Mouse (Mus musculus) olfactory bulb, adult 2 months (tissue): ENCODE results near the gene Ulk4. TPM values are rescaled to one million over a fixed set of nuclear protein-coding genes. Genes with fewer than 3 reads are reported as not detected.
"Not testable (repeated sequence)": the region's sequence is repeated elsewhere in the genome, so short reads cannot be mapped to it uniquely, and the experiment has no call there.

Experiments used
- H3K27ac ChIP-seq: fragments of 200-500 bp; 2 replicates; pipeline ENCODE4 v1.5.1; 2012; ENCODE audit warnings: low read depth, low read length; ENCODE audit not compliant: insufficient read depth
- H3K4me1 ChIP-seq: fragments of 200-500 bp; 2 replicates; pipeline ENCODE4 v1.6.1; 2012; ENCODE audit warnings: low read length; ENCODE audit not compliant: control insufficient read depth, insufficient read depth
- H3K4me3 ChIP-seq: fragments of 200-500 bp; 2 replicates; pipeline ENCODE4 v1.5.1; 2012; ENCODE audit warnings: mild to moderate bottlenecking, low read depth, low read length, moderate library complexity; ENCODE audit not compliant: insufficient read depth
- CTCF ChIP-seq: fragments of 200-500 bp; IDR thresholded peaks from 2 replicates; pipeline ENCODE4 v1.5.1; 2012; ENCODE audit warnings: low read depth, mild to moderate bottlenecking, low read length, moderate library complexity; ENCODE audit not compliant: insufficient read depth
- POLR2A ChIP-seq: fragments of 200-500 bp; IDR thresholded peaks from 2 replicates; pipeline ENCODE4 v1.6.1; 2012; ENCODE audit warnings: mild to moderate bottlenecking, low read depth, low read length, moderate library complexity; ENCODE audit not compliant: insufficient read depth
- WGBS: fragments of 180-500 bp; shearing (Covaris S2); methylation state at CpG from one replicate; pipeline ENCODE4 v1.1.7; 2018; 5-methylcytosine and 5-hydroxymethylcytosine counted together
- polyA plus RNA-seq: library from polyadenylated mRNA; stranded (reverse); fragments of >200 nt; gene quantifications from 2 replicates; pipeline ENCODE4 v1.2.4, GENCODE M21; 2012; ENCODE audit warnings: low replicate concordance; ENCODE audit not compliant: missing spikeins, insufficient read depth, insufficient read length

Gene Ulk4
- polyA plus RNA-seq, 1 experiment, result not detected

GRCm38 (mm10) chr9:121058116-121058515, 218.9 kb downstream of the Ulk4 start:
- 83% methylated on average over 7 of the region's 7 CpGs for WGBS
- no peak for TF ChIP-seq POLR2A
- no peak for TF ChIP-seq CTCF
- H3K27ac ChIP-seq, result no peak overlapping the region
- H3K4me3 ChIP-seq, result no peak overlapping the region
- peaks cover 19% of the 10 kb centered on the region for H3K4me1 ChIP-seq

- Histone ChIP-seq H3K4me1 (peaks cover 16% of the 10 kb centered on the region), H3K27ac (no peak overlapping the region), H3K4me3 (no peak overlapping the region)
- TF ChIP-seq POLR2A (no peak), CTCF (no peak)
- WGBS, result 59% methylated on average over 9 of the region's 9 CpGs
Observed at GRCm38 (mm10) chr9:121057401-121057800, 219.6 kb downstream of the Ulk4 start.

DNA sequence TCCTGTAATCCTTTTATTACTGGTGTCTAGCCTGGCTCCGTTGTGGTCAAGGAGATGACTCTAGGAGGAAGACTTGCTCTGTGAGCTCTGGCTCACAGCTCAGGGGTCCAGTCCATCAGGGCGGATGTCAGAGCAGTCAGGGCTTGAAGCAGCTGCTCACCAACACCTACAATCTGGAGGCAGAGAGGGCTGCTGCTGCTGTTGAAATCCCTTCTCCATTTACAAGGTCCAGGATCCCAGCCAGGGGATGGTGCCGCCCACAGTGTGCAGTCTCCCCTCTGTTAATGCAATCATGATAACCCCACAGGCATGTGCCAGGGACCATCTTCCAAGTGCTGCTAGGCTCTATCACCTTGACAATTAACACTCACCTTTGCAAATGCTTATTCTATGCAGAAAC, 220.5 kb downstream of the Ulk4 start:
- no peak overlapping the region for H3K4me3 ChIP-seq
- WGBS, result 94% methylated on average over 3 of the region's 3 CpGs
- no peak overlapping the region for H3K27ac ChIP-seq
- TF ChIP-seq POLR2A (no peak), CTCF (no peak)
- peaks cover 16% of the 10 kb centered on the region for H3K4me1 ChIP-seq

DNA sequence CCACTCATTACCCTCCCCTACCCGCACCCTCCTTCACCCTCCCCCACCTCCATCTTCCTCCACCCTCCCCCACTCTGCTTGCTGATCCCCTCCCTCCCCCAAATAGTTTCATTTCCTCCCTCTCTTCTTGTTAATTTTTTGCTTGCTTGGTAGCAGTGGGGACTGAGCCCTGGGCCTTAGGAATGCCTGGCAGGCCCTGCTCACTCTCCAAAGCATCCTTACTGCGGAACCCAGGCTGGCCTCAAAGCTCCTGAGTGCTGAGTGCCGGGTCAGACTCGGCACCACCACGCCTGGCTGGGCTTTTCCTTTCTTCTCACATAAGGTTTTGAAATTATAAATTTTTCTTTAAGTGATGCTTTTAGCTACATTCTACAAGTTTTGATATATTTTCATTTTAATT, 221.0 kb downstream of the Ulk4 start:
- TF ChIP-seq CTCF (no peak), POLR2A (no peak)
- 82% methylated on average over 5 of the region's 5 CpGs for WGBS
- Histone ChIP-seq H3K27ac (no peak overlapping the region), H3K4me1 (peaks cover 16% of the 10 kb centered on the region), H3K4me3 (no peak overlapping the region)

- not testable (repeated sequence) for H3K4me3 ChIP-seq, H3K27ac ChIP-seq
- peaks cover 10% of the 10 kb centered on the region for H3K4me1 ChIP-seq
- WGBS, result 84% methylated on average over 9 of the region's 9 CpGs
Observed at GRCm38 (mm10) chr9:121045657-121046056, 231.3 kb downstream of the Ulk4 start.

DNA sequence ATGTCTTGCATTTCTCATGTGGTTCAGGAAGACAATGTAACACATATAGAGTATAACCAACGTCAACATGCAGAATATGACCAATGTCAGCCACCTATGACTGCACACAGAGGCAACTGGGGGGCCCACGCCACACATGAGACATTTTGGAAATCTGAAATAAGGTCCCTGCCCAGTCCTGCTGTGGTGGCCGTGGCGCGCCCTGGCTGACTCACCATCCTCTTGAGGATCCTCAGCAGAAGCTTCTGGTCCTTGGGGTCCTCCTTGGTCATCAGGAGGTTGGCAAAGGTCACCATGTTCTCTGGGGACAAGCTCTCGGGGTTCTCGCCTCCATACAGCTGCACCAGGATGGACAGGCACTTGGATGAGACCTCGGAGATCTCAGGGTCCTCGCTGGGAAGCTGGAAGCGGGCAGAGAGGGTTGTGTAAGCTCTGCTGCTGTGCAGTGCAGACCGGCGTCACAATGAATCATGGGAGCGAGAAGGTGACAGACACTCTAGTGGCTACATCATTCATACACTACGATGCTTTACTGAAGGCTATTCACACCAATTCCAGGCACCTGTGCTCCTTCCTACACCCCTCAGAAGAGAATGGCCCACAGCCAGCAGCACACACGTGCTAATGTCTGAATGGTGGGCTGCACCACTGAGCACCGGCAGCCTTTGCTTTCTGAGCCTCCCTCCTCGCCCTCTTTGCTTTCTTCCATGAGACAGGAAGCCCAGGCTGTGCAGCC, 232.4 kb downstream of the Ulk4 start:
- TF ChIP-seq POLR2A (no peak), CTCF (no peak)
- Histone ChIP-seq H3K4me1 (peaks cover 10% of the 10 kb centered on the region), H3K27ac (no peak overlapping the region), H3K4me3 (no peak overlapping the region)
- 70% methylated on average over 17 of the region's 17 CpGs for WGBS

- WGBS, result 90% methylated on average over 4 of the region's 4 CpGs
- TF ChIP-seq CTCF, result no peak
Observed at GRCm38 (mm10) chr9:121043021-121043420, 234.0 kb downstream of the Ulk4 start.

DNA sequence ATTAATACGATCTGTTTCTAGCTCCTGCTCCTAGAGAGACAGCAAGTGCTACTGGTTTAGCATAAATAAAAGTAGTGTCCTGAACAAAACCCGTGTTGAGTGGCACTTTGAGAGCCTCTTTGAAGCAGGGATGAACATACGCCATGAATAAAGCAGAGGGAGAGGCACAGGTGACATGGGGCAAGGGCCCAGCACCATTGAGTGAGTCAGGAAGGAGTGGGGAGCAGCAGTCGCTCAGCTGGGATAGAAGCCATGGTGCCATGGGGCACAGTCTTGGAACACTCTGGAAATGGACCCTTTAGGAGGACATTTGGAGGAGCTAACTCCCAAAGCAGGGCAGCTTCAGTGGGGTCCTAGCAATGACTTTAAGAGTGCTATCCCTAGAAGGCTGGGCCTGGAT, 238.6 kb downstream of the Ulk4 start:
- WGBS, result 69% methylated on average over 4 of the region's 4 CpGs
- no peak for TF ChIP-seq CTCF
- Histone ChIP-seq H3K27ac (no peak overlapping the region), H3K4me3 (no peak overlapping the region), H3K4me1 (peaks cover 5% of the 10 kb centered on the region)

More at GRCm38 (mm10) chr9:121043021-121043420, 234.0 kb downstream of the Ulk4 start:
- no peak overlapping the region for H3K4me3 ChIP-seq
- H3K27ac ChIP-seq, result no peak overlapping the region
- peaks cover 16% of the 10 kb centered on the region for H3K4me1 ChIP-seq

GRCm38 (mm10) chr9:121037975-121038374, 239.0 kb downstream of the Ulk4 start:
- 46% methylated on average over 5 of the region's 5 CpGs for WGBS

DNA sequence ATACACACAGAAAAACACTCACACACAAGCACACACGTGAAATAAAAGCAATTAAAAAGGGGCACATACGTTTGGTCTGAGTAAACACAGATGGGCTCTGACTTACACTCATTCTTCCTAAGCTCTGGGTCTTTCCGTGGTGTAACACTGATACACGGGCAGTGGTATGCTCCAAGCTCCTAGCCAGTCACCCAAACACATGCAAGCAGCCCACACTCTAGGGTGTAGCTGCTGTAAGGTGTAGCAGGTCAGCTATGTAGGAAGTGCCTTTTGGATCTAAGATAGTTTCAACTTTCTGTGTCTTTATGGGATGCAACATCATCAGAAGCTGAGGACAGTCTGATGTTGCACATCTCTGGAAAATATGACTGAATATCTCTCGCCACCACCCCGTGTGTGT, 241.7 kb downstream of the Ulk4 start:
- H3K4me1 ChIP-seq, result peaks cover 5% of the 10 kb centered on the region
- TF ChIP-seq POLR2A (no peak), CTCF (no peak)
- 90% methylated on average over 6 of the region's 6 CpGs for WGBS
- no peak overlapping the region for H3K4me3 ChIP-seq
- no peak overlapping the region for H3K27ac ChIP-seq

More at GRCm38 (mm10) chr9:121037975-121038374, 239.0 kb downstream of the Ulk4 start:
- TF ChIP-seq CTCF (no peak), POLR2A (no peak)
- Histone ChIP-seq H3K4me3 (no peak overlapping the region), H3K27ac (no peak overlapping the region), H3K4me1 (peaks cover 5% of the 10 kb centered on the region)
